Mouse (Mus musculus): ENCODE data around the gene Nav1.

Nav1 gene

DNA sequence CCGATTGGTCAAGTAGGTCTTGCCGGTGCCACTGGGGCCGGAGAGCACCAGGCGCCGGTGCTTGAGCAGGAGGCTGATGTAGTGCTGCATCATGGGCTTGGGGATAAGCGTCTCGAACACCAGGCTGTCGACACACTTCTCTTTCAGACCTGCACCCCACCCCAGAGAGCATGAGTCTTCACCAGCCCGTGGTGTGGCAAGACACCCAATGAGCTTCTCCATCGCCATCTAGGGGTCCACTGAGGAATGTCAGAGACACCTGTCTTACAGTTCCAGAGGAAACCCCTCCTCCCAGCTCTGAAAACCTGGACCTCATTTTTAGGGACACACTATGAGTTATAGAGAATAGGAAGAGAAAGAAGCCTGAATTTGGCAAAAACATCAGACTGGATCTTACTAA, 154.8 kb downstream of the Nav1 start:
- peak in 1 of 2 experiments; percentile 60 for DNase-seq (ENCODE audit: low spot score in 2 of 2)

DNA sequence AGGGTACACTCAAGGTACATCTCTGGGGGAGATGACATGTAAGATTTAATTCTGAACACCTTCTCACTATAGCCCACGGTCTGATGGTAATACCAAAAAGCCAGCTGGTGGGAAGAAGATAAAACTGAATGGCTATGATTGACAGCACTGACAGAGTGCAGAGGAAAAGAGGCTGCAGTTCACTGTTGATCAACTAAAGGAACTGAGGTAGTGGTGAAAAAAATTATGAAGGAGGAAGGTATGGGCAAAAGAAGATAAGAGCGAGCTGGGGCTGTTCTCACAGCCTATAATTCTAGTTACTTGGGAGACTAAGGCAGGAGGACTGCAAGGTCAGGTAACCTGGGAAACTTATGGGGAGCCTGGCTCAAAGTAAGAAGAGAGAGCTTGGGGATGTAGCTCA, 155.7 kb downstream of the Nav1 start:
- DNase-seq (ENCODE audit: low spot score in 2 of 2), result no peak

DNA sequence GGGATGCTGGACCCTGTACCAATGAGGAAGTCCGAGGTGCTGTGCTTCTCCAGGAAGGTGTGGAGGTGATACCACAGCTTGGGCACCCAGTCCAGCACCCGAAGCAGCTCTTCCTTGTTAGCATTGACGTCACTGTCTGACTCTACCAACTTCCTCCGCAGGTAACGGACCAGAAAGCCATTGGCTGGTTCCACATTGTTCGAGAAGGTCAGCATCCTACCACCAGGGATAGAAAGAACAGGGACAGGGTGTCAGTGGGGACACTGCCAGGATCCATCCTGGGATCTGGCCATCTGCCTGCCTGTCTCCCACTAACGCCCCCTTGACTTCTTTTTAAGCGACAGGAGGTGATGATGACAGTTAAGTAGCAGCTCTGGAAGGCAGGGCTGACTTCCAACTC, 157.2 kb downstream of the Nav1 start:
- no peak for DNase-seq (ENCODE audit: low spot score in 2 of 2)

DNA sequence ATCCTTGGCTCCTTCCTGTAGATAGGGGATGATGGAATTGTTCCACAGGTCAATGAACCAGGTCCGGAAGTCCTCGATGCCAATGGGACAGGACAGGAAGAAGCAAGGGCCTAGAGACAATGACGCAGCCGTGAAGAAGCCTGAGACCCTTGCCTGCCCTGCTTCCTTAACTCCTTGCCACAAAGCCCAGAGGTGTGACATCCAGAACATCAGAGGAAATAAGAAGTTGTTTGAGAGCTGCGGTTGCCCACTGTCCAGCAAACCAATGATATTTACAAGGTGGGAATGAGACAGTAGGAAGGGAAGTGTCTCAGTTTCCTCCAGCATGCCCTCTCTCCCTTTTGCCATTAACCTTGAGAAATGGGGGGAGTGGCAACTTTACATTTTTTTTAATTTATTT, 158.2 kb downstream of the Nav1 start:
- no peak for DNase-seq (ENCODE audit: low spot score in 2 of 2)

DNA sequence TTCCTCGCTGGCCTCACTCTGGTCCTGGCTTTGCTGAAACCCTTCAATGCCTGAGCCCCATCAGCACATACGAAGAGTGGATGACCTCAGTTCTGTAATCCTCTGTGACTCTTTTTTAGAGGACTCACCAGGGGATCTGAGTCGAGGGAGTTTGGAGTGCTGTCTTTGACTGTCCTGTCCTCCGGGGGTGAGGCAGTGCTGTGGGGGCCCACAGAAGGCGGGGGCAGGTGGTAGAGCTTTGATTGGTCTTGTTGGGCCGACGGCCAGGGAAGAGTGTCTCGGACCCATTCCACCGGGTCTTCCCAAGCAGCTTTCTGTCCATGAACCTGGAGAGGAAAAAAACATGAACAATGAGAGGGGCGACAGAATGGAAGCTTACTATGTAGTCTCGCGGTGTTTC, 163.6 kb downstream of the Nav1 start:
- peak in 1 of 2 experiments; percentile 20 for DNase-seq (ENCODE audit: low spot score in 2 of 2)

DNA sequence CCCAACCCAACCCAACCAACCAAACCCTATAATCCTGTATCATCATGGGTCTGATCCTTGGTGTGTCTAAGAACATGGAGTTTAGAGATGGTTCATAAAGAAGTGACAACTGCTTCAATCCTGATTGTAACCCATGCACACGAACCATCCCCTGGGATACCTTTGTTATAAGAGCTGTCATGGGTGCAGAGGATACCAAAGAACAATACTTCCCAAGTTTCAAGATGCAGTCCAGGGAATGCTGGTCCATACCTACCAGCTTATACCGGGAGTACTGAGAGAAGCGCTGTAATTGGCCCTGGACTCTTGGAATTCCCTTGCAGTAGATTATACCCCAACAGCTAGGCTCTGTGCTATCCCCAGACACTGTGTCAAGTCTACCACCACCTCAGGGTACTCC, 165.2 kb downstream of the Nav1 start:
- no peak for DNase-seq (ENCODE audit: low spot score in 2 of 2)

DNA sequence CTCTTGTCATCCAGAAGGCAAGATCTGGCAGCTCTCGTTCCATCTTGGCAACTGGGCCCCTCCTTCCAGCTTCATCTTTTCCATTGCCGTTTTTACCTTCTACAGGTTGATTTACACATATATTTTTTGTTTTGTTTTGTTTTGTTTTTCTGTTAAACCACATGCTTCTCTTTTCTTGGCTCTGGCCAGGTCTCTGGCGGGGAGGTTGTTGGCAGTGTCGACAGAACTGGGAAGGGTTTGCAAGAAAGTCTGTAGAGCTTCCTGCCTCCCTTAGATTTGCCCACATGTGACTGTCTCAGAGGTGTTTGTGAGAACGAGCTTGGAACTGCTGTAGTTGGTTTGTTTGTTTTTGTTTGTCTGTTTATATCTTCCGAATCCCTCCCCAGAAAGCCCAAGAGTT, 166.1 kb downstream of the Nav1 start:
- no peak for DNase-seq (ENCODE audit: low spot score in 2 of 2)

DNA sequence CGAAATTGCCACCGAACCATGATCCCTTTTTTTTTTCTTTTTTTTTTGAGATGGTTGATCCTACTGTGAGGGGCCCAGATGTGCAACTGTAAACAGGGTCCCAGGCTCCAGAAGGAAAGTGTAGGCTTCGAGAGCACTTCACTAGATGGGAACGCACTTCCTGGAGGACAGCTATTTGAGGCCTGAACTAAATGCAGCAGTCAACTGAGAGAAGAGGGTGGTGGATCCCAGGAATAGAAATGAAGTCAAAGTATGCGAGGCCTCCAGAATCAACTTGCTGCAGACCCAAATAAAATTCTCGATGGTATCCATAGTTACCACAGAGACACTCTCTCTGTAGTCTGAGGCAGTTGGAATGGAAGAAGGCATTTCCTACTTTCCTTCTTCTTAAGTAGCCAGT, 168.3 kb downstream of the Nav1 start:
- DNase-seq (ENCODE audit: low spot score in 2 of 2), result no peak

DNA sequence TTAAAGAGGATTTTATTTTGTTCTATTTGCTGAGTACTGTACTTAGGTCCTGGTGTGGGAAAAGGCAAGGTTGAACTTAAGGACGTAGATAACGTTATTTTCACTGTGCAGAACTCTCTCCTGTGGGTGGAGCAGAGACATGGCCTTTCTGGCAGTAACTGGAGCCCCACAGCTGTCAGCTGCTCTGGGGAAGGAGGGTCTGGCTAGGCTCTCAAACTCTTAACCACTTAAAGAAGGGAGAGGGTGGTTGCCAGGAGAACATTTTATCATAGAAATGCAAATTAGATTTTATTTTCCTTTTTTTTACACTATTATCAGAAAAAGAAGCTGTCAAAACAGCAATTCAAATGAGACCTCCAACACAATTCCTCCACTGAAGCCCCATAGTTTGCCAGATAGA, 171.3 kb downstream of the Nav1 start:
- DNase-seq (ENCODE audit: low spot score in 2 of 2), result no peak

DNA sequence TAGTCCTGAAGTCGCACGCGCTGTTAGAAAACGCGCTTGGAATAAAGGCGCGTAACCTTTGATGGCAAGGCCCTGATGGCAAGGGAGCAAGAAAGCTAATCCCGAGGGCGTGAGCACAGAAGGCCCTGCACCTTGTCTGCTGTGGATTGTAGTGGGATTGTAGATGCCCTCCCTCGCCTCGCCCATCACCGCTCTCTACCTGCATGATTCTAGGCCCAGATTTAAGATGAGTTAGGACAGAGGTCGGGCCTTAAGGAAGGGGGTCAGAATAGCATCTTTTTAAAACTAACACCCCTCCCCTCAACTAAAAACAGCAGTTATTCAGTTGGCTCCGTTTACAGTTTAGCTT, 176.5 kb downstream of the Nav1 start:
- DNase-seq (ENCODE audit: low spot score in 2 of 2), result no peak

DNA sequence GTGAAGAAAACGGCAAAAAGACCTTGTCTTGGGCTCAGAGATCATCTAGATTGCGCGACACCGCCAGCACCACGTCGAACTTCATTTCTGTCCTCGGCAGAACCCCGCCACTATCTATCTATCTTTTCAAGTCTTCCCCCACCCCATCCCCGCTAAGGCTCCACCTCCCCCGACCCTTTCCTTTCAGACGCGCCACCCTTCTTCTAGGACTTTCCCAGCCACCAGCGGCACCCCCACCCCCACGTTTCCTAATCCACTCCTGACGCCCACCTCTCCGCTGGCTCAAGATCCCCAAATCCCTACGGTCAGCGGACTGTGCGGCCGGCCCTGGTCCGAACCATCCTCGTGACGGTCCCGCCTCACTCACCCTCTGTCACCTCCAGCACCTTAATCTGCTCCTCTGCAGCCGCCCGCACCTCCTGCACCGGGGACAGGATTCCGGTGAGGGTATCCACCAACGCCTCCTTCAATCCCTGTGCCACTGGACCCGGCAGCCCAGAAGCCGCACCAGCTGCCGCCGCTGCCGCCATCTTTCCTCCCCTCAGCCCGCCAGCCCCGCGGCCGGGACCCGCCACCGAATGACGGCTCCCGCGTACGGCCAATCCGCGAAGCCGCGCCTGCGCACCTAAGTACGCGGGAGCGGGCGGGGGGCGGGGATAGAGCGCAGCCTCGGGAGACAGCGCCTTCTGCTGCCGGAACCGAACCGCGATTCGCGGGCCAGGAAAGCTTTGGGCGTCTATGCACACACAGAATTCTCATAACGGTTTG, 177.0 kb downstream of the Nav1 start, which contains the start of gene Ipo9:
Ipo9 (minus strand) TSS at position 599 of the 768 bp plus-strand sequence.
- DNase-seq (ENCODE audit: low spot score in 2 of 2), result peak; percentile 96

DNA sequence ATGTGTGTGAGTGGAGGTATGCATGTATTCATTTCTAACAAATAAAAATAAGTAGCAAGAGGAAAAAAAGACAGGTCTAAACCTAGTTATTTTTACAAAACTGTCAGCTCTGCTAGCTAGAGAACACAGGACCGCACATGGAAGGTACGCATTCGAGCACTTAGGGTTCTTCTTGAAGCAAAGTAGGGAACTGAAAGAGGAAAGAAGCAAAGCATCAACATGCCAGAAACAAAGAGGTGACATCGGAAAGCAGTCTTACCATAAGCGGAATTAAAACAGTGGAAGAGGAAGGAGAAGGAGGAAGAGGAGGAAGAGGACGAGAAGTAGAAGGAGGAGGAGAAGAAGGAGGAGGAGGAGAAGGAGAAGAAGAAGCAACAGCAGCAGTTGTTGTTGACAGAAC, 179.7 kb downstream of the Nav1 start:
- DNase-seq (ENCODE audit: low spot score in 2 of 2), result no peak

DNA sequence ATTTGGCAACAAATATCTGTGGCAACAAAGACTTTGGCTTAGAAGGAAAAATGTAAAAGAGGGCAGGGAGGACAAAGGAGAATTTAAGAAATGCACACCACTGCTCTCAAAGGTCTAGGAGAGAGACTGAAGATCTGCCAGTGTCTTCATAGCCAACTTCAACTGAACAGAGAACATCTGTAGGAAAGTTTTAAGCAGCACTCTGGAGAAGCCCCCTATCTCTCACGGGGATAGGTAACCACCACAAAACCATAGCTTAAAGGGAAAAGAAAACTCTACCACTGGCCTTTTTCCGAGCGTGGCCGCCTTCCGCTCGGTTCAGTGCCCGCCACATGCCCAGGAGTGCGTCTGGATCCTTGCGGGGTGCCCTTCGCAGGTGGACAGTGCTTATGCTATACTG, 180.4 kb downstream of the Nav1 start:
- no peak for DNase-seq (ENCODE audit: low spot score in 2 of 2)

DNA sequence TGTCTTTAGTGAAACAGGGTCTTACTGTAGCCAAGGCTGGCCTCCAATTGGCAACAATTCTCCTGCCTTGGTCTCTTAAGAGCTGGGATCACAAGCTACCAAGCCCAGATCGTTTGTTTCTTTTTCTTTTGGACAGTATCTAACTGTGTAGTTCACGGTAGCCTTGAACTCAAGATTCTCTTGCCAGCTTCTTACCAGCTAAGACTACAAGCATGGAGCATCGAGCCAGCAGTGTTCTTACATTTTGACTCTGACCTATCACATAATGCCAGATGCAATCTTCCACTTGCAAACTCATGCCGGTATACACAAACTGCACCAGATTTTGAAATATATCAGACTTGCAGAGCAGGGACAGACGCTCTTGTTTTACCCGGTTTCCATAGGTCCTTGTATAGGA, 184.3 kb downstream of the Nav1 start:
- DNase-seq (ENCODE audit: low spot score in 2 of 2), result no peak

DNA sequence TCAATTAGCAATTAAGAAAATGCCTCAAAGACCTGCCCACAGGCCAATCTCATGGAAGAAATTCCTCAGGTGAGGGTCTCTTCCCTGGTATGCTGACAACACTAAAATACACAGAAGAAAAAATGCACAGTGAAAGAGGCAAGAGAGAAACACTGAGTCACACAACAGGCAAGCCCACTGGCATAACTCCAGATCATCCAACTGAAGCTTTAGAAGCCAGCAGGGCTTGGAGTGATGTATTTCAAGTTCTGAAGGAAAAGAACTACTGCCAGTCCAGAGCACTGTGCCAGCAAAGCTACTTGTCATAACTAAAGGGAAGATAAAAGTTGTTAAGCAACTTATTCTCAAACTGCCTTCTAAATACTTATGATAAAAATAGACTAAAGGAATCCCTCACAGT, 193.1 kb downstream of the Nav1 start:
- DNase-seq (ENCODE audit: low spot score in 2 of 2), result peak; percentile 54 to 61

DNA sequence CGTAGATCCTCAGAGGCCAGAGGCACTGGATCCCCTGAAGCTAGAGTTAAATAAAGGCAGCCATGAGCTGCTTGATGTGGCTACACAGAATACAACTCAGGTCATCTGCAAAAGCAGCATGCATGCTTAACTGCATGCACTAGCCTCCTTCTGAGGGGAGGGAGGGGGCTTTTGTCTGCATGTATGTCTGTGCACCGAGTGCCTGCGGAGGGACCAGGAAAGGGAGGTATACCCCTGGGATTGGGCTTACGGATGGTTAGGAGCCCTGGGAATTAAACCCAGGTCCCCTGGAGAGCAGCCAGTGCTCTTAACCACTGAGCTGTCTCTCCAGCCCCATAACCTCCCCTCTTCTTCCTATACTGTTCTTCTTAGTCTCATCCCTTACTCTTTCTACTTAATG, 195.0 kb downstream of the Nav1 start:
- no peak for DNase-seq (ENCODE audit: low spot score in 2 of 2)

DNA sequence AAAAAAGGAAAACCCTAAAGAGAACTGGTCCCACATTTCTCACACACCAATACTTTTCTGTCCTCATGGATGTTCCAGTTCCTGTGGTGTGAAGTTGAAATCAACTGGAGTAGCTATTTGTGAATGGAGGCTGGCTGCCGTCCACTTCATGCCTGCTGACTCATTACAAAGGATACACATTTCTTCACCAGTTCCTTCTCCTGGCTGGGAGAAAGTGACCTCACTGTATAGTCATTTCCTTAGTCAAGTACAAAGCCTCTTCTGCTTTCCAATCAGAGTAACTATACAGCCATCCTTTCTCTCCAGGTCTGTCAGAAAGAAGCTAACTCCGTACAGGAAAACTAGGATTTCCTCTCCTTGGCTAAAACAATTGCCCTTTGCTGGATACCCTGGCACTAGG, 196.1 kb downstream of the Nav1 start:
- DNase-seq (ENCODE audit: low spot score in 2 of 2), result peak; percentile 38 to 55

DNA sequence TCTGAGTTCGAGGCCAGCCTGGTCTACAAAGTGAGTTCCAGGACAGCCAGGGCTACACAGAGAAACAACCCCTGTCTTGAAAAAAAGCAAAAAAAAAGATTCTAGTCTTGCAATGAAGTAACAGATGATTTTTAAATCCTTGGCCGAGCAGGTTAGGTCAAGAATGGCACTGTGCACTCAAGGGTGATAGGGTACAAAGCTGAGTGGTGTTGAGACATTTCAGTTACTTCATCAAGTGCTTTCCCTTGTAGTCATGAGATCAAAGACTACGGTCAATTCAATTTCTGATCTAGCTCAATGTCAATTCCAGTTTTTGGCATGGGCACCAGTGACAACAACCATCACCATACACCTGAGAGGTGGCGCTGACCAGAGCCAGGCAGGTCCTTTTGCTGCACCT, 198.1 kb downstream of the Nav1 start:
- no peak for DNase-seq (ENCODE audit: low spot score in 2 of 2)

DNA sequence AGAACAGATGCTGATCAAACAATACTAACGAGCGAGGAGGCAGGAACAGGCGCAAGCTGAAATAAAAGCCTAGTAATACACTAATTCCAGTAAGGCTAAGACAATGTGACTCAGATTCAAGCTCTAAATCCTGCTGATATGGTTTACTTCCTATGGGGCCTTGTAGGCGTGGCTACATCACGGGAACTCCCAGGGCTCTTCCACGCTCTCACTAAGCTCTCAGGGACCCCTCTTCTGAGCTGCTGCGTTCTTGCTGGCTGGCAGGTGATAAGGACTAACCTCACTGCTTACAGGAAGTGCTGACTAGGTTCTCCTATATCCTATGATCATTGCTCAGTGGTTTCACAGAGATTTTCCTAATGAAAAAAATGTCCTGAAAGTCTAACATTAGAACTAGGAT, 201.7 kb downstream of the Nav1 start:
- no peak for DNase-seq (ENCODE audit: low spot score in 2 of 2)

DNA sequence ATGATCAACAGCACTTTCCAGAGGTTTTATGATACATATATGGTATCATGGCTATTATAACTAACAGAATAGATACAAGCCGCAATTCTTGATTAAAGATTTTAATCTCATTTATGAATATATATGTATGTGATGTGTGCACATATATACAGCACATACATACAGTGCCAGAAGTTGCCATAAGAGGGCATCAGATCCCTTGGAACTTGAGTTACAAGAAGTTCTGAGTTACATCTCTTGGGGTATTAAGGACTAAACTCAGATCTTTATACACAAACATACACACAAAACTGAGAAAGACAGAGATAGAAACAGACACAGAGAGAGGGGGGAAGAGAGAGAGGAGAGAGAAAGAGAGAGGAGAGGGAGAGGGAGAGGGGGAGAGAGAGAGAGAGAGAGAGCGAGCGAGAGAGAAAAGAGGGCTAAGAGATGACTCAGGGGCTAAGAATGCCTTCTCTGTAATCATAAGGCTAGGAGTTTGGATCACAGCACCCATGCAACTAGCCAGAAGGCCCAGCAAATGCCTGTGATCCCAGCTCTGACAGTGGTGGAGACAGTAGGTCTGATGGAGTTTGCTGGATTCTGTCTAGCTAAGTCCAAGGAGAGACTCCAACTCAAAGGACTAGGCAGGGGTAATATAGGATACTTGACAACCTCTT, 205.5 kb downstream of the Nav1 start:
- DNase-seq (ENCODE audit: low spot score in 2 of 2), result no peak

DNA sequence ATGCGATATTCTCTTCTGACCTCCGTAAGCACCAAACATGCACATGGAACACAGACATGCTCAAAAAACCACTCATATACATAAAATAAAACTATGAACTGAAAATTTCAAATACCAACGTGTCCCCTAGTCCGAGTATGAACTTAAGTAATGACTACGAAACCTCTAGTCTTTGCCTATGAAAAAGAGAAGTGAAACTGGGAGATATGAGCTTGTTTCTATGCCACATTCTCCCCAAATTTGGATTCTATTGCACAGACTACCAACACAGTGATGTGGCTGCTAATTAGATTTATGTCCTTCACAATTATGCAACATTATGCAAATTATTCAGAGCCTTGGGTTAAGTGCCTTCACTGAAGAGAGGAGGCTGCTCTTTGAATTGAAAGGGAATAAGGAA, 207.6 kb downstream of the Nav1 start:
- no peak for DNase-seq (ENCODE audit: low spot score in 2 of 2)

DNA sequence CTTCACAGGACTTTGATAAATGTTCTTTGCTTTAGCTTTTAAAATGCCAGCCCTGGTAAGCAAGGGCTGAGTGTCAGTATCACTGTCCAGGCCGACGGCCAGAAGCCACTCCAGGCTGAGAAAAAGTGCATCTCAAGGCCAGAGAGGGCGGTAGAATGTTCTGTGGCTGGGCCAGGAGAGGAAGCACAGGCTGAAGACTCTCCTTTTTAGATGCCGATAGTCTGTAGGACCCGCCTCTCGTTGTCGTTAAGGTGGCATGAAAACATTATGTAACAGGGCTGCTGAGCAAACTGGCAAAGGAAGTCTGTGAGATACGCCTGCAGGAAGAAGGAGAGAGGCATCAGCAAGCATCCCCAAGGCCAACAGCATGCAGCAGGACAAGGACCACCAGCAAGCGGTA, 221.9 kb downstream of the Nav1 start:
- no peak for DNase-seq (ENCODE audit: low spot score in 2 of 2)

Measured in right cerebral cortex, postnatal 10 days (tissue).